Mouse (Mus musculus) frontal cortex, postnatal 36 days (tissue): ENCODE data around the gene Gm49325.

Source experiments
- DNase-seq, 2 experiments: peaks; one replicate each; pipeline ENCODE4 v3.0.0; 2022; ENCODE audit warnings: low spot score in 2 of 2

The Gm49325 gene

DNA sequence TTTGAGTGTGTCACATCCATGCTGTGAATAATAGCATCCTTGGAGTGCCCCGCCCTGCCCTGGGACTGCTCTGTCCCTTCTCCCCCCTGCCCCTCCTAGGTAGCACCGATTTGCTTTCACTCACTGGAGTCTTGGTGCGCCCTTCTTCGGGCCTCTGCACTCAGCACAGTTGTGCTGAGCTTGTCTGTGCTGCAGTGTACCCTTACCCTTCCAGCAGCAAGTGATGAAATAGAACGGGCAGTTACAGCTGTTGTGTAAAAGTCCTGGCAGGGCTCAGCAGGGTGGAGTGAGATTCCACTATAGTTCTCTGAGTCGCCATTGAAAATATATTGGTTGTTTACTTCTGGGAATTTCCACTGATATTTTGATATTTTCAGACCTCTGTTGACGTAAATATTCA, 20.0 kb downstream of the Gm49325 start:
- DNase-seq, result no peak

DNA sequence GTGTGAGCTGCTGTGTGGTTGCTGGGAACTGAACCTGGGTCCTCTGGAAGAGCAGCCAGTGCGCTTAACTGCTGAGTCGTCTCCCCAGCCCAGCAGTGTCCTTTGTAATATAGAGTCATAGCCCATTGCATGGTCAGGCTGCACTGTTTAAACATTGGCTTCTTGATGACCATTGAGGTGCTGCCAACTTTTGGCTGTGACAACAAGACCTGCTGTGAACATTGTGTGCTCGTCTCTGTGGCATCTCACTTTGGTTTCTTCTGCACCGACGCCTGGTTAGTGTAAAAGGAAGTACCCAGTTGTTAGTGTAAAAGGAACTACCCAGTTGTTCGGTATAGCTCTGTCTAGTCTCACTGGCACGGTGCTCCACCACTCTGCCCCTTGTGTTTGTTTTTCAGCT, 20.6 kb downstream of the Gm49325 start:
- DNase-seq, result no peak

DNA sequence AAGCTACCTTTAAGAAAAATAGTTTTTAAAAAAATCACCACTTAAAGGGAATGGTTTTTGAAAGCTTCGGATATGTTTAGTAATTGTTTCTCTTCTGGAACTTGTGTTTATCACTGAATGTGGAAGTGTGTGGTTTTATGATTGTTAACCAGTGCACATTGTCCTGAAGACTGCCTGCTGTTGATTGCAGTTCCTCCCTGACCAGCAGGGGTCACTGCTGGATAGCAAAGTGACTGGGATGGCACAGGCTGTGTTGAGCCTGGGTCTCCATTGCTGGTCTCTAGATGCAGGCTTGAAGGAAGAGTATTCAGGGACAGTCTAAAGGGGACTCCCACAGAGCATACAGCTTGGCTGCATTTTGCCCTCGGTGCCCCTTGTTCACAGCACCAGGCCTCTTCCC, 21.5 kb downstream of the Gm49325 start:
- peak; percentile 81 to 82 for DNase-seq

- no peak for DNase-seq
Measured at GRCm38 (mm10) chr10:77629163-77629562, 23.2 kb downstream of the Gm49325 start.

- no peak for DNase-seq
Measured at GRCm38 (mm10) chr10:77629970-77630369, 24.0 kb downstream of the Gm49325 start.

GRCm38 (mm10) chr10:77634016-77634415, 28.0 kb downstream of the Gm49325 start:
- DNase-seq, result no peak

- DNase-seq, result no peak
Measured at GRCm38 (mm10) chr10:77634452-77635231, 28.6 kb downstream of the Gm49325 start.

DNA sequence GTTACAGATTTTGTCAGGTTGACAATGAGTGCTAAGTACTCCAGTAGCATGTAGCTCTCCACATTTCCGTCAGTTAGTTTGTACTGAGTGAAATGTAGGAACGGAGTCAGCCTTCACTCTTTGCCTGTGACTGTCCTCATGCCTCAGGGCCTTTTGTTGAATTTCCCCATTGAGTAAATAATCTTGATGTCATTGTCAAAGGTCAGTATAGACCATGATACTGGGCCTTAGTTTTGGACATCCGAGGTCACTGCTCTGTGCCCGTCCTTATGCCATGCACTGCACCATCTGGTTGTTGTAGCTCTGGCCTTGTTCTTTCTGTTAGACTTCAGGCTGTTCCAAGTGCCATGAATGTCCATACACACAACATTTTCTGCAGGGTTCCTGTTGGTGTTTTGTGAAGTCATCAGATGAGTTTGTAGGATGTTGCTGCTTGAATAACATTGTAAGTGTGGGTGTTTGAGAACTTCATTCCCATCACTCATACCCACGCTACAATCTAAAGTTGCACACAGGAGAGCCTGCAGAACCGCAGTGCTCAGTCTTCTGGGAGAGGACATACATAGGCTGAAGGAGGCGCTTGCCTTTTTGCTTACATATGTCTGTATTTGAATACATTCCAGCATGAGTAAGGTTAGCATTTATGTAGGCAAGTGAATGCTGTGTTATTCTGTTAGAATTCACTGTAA, 30.4 kb downstream of the Gm49325 start:
- DNase-seq, result peak in 1 of 2 experiments; percentile 47

DNA sequence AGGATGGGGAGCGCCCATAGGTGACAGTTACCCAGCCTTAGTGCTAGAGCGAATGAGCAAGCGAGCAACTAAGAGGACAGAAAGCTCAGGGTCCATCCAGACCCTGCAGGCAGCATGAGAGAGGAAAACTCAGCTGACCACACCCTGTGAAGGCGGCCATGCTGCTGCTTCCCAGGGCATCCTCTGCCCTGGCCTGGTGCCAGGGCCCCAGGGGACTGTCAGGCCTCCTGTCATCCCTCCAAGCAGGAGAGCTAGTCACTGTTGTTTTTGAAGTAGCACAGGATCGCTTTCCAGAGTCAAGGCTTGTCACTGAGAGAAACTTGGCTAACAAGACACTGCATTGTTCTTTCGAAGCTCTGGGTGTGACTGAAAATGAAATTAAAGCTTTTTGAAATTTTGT, 33.0 kb downstream of the Gm49325 start:
- no peak for DNase-seq

DNA sequence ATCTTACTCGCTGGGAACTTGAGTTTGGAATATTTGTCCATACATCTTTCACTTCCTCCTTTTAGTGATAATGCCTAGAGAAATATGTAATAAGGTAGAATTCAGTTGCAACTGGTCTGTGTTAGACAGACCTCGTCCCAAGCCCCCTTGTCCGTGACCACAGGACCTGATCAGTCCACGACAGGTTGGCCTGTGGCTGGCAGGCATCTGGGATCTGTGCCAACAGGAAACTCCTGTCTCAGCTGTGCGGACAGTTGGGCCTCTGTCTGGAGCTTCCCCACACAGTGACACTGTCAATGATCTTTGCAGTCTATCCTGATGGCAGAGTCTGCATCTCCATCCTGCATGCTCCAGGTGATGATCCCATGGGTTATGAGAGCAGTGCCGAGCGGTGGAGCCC, 37.2 kb downstream of the Gm49325 start:
- no peak for DNase-seq

GRCm38 (mm10) chr10:77645571-77645970, 39.6 kb downstream of the Gm49325 start:
- no peak for DNase-seq

- DNase-seq, result no peak
Measured at GRCm38 (mm10) chr10:77647461-77647860, 41.5 kb downstream of the Gm49325 start.

DNA sequence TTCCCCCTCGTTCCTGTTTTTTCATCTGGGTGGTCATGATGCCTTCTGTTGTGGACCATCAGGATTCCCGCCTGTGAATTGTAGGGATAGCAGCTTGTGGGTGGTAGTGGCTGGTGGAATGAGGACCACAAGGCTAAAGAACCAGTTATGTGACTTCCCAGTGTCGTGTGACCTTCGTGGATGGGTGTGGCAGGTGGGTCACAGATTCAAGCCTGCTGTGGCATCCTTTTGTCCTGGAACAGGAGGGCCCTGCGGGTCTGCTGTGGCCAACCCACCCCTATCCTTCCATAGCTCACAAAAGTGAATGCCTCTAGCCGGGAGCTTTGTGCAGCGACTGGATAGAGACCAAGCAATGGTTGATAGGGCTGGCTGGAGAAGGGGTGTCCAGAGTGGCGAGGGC, 41.9 kb downstream of the Gm49325 start:
- no peak for DNase-seq

GRCm38 (mm10) chr10:77652046-77652445, 46.0 kb downstream of the Gm49325 start:
- no peak for DNase-seq

GRCm38 (mm10) chr10:77658286-77658994, 52.4 kb downstream of the Gm49325 start:
- DNase-seq, result no peak

- no peak for DNase-seq
Measured at GRCm38 (mm10) chr10:77663949-77664665, 58.1 kb downstream of the Gm49325 start.

- no peak for DNase-seq
Measured at GRCm38 (mm10) chr10:77666342-77666741, 60.3 kb downstream of the Gm49325 start.

- peak; percentile 42 to 60 for DNase-seq
Measured at GRCm38 (mm10) chr10:77667402-77667801, 61.4 kb downstream of the Gm49325 start.

DNA sequence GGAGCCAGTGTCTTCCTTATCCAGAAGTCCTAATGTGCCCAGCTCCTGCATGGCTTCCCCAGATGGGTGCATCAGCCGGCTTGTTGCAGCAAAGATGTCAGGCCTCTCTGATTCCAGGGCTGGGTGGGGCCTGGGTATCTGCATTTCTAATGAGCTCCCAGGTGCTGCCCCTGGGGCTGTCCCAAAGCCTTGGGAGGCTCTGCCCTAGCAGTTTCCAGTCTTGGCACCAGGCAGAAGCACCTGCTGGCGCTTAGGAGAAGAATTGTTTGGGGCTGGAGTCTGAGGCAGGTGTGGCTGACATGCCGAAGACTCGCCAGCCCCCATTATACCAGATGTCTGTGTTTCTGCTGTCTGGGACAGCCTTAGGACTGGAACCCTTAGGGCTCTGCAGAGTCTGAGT, 64.7 kb downstream of the Gm49325 start:
- DNase-seq, result no peak

GRCm38 (mm10) chr10:77671519-77671918, 65.5 kb downstream of the Gm49325 start:
- DNase-seq, result no peak

- DNase-seq, result no peak
Measured at GRCm38 (mm10) chr10:77673765-77674164, 67.8 kb downstream of the Gm49325 start.

GRCm38 (mm10) chr10:77677562-77677961, 71.6 kb downstream of the Gm49325 start:
- DNase-seq, result no peak
